Mouse (Mus musculus): ENCODE data around the gene Trp53i13.

The Trp53i13 gene

GRCm38 (mm10) chr11:77462283-77463100 is 53.3 kb downstream of the Trp53i13 start, which contains the start of gene Coro6:
TSS of gene Coro6 (plus strand) at chr11:77462411.
- DNase-seq (ENCODE audit: low spot score): peak; percentile 63

DNA sequence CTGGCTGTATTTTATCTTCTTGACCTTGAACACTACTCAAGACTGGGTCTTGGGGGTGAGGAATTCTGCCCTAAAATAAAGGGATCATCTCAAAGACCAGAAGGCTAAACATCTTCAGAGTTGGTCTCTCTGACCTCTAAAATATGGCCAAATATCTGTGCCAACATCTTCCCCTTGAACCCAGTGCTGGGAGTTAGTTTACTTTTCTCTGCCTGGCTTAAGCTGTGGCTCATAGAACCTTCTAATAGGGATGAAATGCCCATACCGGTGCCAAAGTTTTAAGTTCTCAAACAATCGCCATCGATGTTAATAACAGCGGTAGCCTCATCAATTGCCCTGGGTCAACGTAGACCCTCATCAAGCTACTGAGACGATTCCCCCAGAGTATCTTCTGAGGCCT is 53.9 kb downstream of the Trp53i13 start:
- no peak for DNase-seq (ENCODE audit: low spot score)

All from ovary, adult 18-20 months (tissue).